Mouse (Mus musculus): Measurements from ENCODE around the gene Ccl1. TPM values are rescaled to one million over a fixed set of nuclear protein-coding genes. Genes with fewer than 3 reads are reported as not detected.

The Ccl1 gene
- total and polyA plus RNA-seq, 2 experiments from 2014 or later: 1.3 TPM; not detected in 1

GRCm38 (mm10) chr11:82183281-82183935 is 122.1 kb downstream of the Ccl1 start:
- no peak for DNase-seq (ENCODE audit: low spot score)
- no peak for TF ChIP-seq CTCF (IDR thresholded peaks at IDR 0.05)
- no peak overlapping the region for H3K4me3 ChIP-seq (ENCODE audit: low read depth, low read length)
- H3K36me3 ChIP-seq (ENCODE audit: insufficient read depth, low read length): no peaks in the 10 kb centered on the region
- no peak for ATAC-seq (ENCODE audit: low FRiP score)
- 55% methylated on average over 6 of the region's 6 CpGs for WGBS
- no peak overlapping the region for H3K4me2 ChIP-seq (ENCODE audit: low read depth, low read length, poor library complexity, severe bottlenecking)
- H3K9me3 ChIP-seq (ENCODE audit: low read length): no peaks in the 10 kb centered on the region
- no peak overlapping the region for H3K9ac ChIP-seq (replicated peaks; ENCODE audit: low read length, poor library complexity, severe bottlenecking)
- no peak overlapping the region for H3K27ac ChIP-seq (ENCODE audit: low read depth, low read length)
- no peaks in the 10 kb centered on the region for H3K4me1 ChIP-seq (ENCODE audit: insufficient read depth, low read length)
- peaks cover 5% of the 10 kb centered on the region; the same call in 1 of the 2 replicates for H3K27me3 ChIP-seq (ENCODE audit: insufficient read depth, low read length)

GRCm38 (mm10) chr11:82182401-82182800 is 123.1 kb downstream of the Ccl1 start:
- Histone ChIP-seq H3K27me3 (ENCODE audit: insufficient read depth, low read length) (peaks cover 8% of the 10 kb centered on the region; the same call in 1 of the 2 replicates), H3K4me1 (ENCODE audit: insufficient read depth, low read length) (no peaks in the 10 kb centered on the region), H3K4me2 (ENCODE audit: low read depth, low read length, poor library complexity, severe bottlenecking) (no peak overlapping the region), H3K27ac (ENCODE audit: low read depth, low read length) (no peak overlapping the region), H3K4me3 (ENCODE audit: low read depth, low read length) (no peak overlapping the region), H3K36me3 (ENCODE audit: insufficient read depth, low read length) (no peaks in the 10 kb centered on the region), H3K9me3 (ENCODE audit: low read length) (no peaks in the 10 kb centered on the region), H3K9ac (replicated peaks; ENCODE audit: low read length, poor library complexity, severe bottlenecking) (no peak overlapping the region)
- DNase-seq (ENCODE audit: low spot score) (no peak), ATAC-seq (ENCODE audit: low FRiP score) (no peak)
- no peak for TF ChIP-seq CTCF (IDR thresholded peaks at IDR 0.05)
- WGBS: 92% methylated on average over 6 of the region's 6 CpGs

DNA sequence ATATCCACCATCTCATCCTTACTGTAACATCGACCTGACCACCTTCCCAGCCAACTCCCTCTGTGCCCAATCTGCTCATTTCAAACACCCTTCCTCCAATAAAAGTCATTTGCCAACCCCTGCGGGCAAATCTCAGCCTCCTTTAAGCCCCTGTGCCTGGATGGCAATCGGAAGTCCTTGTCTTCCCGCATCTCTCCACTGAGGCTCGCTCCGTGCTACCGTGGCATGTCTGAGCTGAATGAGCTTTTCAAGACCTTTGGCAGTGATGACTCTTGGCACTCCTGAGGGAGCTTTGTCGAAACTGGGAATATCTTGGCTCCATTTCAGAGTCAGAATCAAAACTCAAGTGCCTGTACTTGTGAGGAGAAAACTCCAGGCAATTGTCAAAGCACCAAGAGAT is 124.2 kb downstream of the Ccl1 start:
- H3K27me3 ChIP-seq (ENCODE audit: insufficient read depth, low read length): peaks cover 8% of the 10 kb centered on the region; the same call in 1 of the 2 replicates
- H3K4me3 ChIP-seq (ENCODE audit: low read depth, low read length): no peak overlapping the region
- DNase-seq (ENCODE audit: low spot score) (peak; percentile 53), ATAC-seq (ENCODE audit: low FRiP score) (no peak)
- H3K9ac ChIP-seq (replicated peaks; ENCODE audit: low read length, poor library complexity, severe bottlenecking): no peak overlapping the region
- no peaks in the 10 kb centered on the region for H3K36me3 ChIP-seq (ENCODE audit: insufficient read depth, low read length)
- no peaks in the 10 kb centered on the region for H3K4me1 ChIP-seq (ENCODE audit: insufficient read depth, low read length)
- no peak for TF ChIP-seq CTCF (IDR thresholded peaks at IDR 0.05)
- H3K9me3 ChIP-seq (ENCODE audit: low read length): no peaks in the 10 kb centered on the region
- H3K27ac ChIP-seq (ENCODE audit: low read depth, low read length): no peak overlapping the region
- H3K4me2 ChIP-seq (ENCODE audit: low read depth, low read length, poor library complexity, severe bottlenecking): no peak overlapping the region
- WGBS: 68% methylated on average over 8 of the region's 8 CpGs

DNA sequence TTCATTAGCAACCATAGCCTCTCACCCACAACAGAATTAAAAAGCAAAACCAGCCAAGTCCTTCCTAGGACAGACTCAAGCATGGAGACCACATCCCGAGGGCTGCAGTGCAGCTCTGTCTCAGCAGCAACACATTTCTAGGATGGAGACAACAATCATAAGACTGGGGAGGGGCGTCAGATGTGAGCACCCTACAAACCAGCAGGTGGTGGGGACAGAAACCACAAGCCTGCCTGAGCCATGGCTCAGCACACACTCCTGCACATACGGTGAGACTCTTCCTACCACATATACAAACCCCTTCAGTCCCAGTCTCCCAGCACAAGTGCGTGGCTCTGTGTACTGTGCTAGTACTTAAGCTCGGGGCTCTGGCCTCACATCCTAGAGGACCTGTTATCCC is 127.3 kb downstream of the Ccl1 start:
- DNase-seq (ENCODE audit: low spot score): no peak
- no peaks in the 10 kb centered on the region for H3K36me3 ChIP-seq (ENCODE audit: insufficient read depth, low read length)
- ATAC-seq (ENCODE audit: low FRiP score): no peak

GRCm38 (mm10) chr11:82177711-82178110 is 127.8 kb downstream of the Ccl1 start:
- Histone ChIP-seq H3K4me2 (ENCODE audit: low read depth, low read length, poor library complexity, severe bottlenecking) (no peak overlapping the region), H3K27ac (ENCODE audit: low read depth, low read length) (no peak overlapping the region), H3K4me3 (ENCODE audit: low read depth, low read length) (no peak overlapping the region), H3K9me3 (ENCODE audit: low read length) (no peaks in the 10 kb centered on the region), H3K27me3 (ENCODE audit: insufficient read depth, low read length) (peaks cover 8% of the 10 kb centered on the region; the same call in 1 of the 2 replicates), H3K9ac (replicated peaks; ENCODE audit: low read length, poor library complexity, severe bottlenecking) (no peak overlapping the region), H3K36me3 (ENCODE audit: insufficient read depth, low read length) (no peaks in the 10 kb centered on the region), H3K4me1 (ENCODE audit: insufficient read depth, low read length) (no peaks in the 10 kb centered on the region)
- 28% methylated on average over 5 of the region's 5 CpGs for WGBS
- ATAC-seq (ENCODE audit: low FRiP score) (peak; percentile 76), DNase-seq (ENCODE audit: low spot score) (peak; percentile 88)
- TF ChIP-seq CTCF (IDR thresholded peaks at IDR 0.05): peak; percentile 88

More for the DNA sequence above, 127.3 kb downstream of the Ccl1 start:
- no peak overlapping the region for H3K4me2 ChIP-seq (ENCODE audit: low read depth, low read length, poor library complexity, severe bottlenecking)
- H3K27me3 ChIP-seq (ENCODE audit: insufficient read depth, low read length): peaks cover 8% of the 10 kb centered on the region; the same call in 1 of the 2 replicates
- H3K9ac ChIP-seq (replicated peaks; ENCODE audit: low read length, poor library complexity, severe bottlenecking): no peak overlapping the region
- TF ChIP-seq CTCF (IDR thresholded peaks at IDR 0.05): no peak
- no peak overlapping the region for H3K27ac ChIP-seq (ENCODE audit: low read depth, low read length)
- H3K9me3 ChIP-seq (ENCODE audit: low read length): no peaks in the 10 kb centered on the region
- H3K4me3 ChIP-seq (ENCODE audit: low read depth, low read length): no peak overlapping the region
- 74% methylated on average over 5 of the region's 5 CpGs for WGBS
- no peaks in the 10 kb centered on the region for H3K4me1 ChIP-seq (ENCODE audit: insufficient read depth, low read length)

GRCm38 (mm10) chr11:82174794-82175193 is 130.7 kb downstream of the Ccl1 start:
- Histone ChIP-seq H3K9me3 (ENCODE audit: low read length) (no peaks in the 10 kb centered on the region), H3K27me3 (ENCODE audit: insufficient read depth, low read length) (peaks cover 8% of the 10 kb centered on the region; the same call in 1 of the 2 replicates), H3K4me2 (ENCODE audit: low read depth, low read length, poor library complexity, severe bottlenecking) (no peak overlapping the region), H3K36me3 (ENCODE audit: insufficient read depth, low read length) (no peaks in the 10 kb centered on the region), H3K9ac (replicated peaks; ENCODE audit: low read length, poor library complexity, severe bottlenecking) (no peak overlapping the region), H3K27ac (ENCODE audit: low read depth, low read length) (no peak overlapping the region), H3K4me1 (ENCODE audit: insufficient read depth, low read length) (no peaks in the 10 kb centered on the region), H3K4me3 (ENCODE audit: low read depth, low read length) (no peak overlapping the region)
- WGBS: 26% methylated on average over 3 of the region's 3 CpGs
- peak; percentile 77 for TF ChIP-seq CTCF (IDR thresholded peaks at IDR 0.05)
- ATAC-seq (ENCODE audit: low FRiP score) (no peak), DNase-seq (ENCODE audit: low spot score) (peak; percentile 80)
